Mouse (Mus musculus) limb, embryonic 10.5 days (tissue): ENCODE results near the gene BC024978. TPM values are rescaled to one million over a fixed set of nuclear protein-coding genes. Genes with fewer than 3 reads are reported as not detected.

Experiments used
- DNase-seq: peaks from one replicate; pipeline ENCODE4 v3.0.0-alpha.2; 2017; ENCODE audit warnings: low spot score
- H3K27ac ChIP-seq: fragments of 300-500 bp; sonication (generic); 2 replicates; pipeline ENCODE4 v1.5.1; 2016; ENCODE audit warnings: mild to moderate bottlenecking
- H3K27me3 ChIP-seq: fragments of 300-500 bp; sonication (generic); 2 replicates; pipeline ENCODE4 v1.6.1; 2016; ENCODE audit warnings: low read depth, mild to moderate bottlenecking; ENCODE audit not compliant: poor library complexity, severe bottlenecking
- H3K36me3 ChIP-seq: fragments of 300-500 bp; sonication (generic); 2 replicates; pipeline ENCODE4 v1.6.1; 2016; ENCODE audit warnings: mild to moderate bottlenecking, moderate library complexity
- H3K4me1 ChIP-seq: fragments of 300-500 bp; sonication (generic); 2 replicates; pipeline ENCODE4 v1.6.1; 2016
- H3K4me3 ChIP-seq: fragments of 300-500 bp; sonication (generic); 2 replicates; pipeline ENCODE4 v1.5.1; 2016; ENCODE audit warnings: mild to moderate bottlenecking, moderate library complexity
- H3K9me3 ChIP-seq: fragments of 300-500 bp; sonication (generic); replicated peaks from 2 replicates; pipeline ENCODE4 v1.6.1; 2016; ENCODE audit warnings: mild to moderate bottlenecking
- WGBS: fragments of 180-500 bp; shearing (Covaris S2); methylation state at CpG from one replicate; pipeline ENCODE4 v1.1.7; 2016; 5-methylcytosine and 5-hydroxymethylcytosine counted together
- microRNA counts: library from miRNA; unstranded; fragments of <30 nt; microRNA quantifications from one replicate; lab custom pipeline; 2017
- microRNA-seq: library from miRNA; unstranded; fragments of <30 nt; microRNA quantifications from one replicate; pipeline ENCODE4, GENCODE M21; 2017
- polyA plus RNA-seq: library from polyadenylated mRNA; unstranded; fragments of >200 nt; fragmentation: Nextera tagmentation; extraction: Ambion mirVana; gene quantifications from 2 replicates; pipeline ENCODE4 v1.2.1, GENCODE M21; 2016

BC024978 gene
- polyA plus RNA-seq, 1 experiment from 2014 or later = 4.5 TPM

DNA sequence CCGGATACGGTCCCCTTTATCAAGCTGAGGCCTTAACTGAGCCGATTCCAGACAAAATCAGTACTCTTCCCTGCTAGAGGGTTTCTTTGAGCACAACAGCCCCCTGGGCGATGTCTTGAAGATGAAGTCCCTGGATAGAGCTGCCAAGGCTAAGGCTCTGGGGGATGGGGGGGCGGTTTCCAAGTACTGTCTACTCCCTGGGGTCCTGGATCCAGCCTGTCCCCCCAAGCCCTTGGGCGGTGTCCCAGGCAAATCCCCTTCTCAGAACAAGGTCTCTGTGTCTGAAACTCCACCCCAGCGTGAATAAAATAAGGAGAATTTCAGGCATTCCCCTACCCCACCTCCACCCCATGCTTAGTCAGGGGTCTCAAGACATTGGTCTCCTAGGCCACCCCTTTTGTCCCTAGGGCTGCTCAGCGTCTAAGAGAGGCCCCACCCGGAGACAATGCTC, 63.7 kb downstream of the BC024978 start:
- no peak for DNase-seq
- H3K9me3 ChIP-seq = no peaks in the 10 kb centered on the region
- peaks cover 40% of the 10 kb centered on the region for H3K4me1 ChIP-seq
- H3K36me3 ChIP-seq = peaks cover 27% of the 10 kb centered on the region
- WGBS = 5% methylated on average over 9 of the region's 9 CpGs
- H3K4me3 ChIP-seq = peak overlapping the region; percentile 87
- H3K27me3 ChIP-seq = peaks cover 17% of the 10 kb centered on the region; the same call in 1 of the 2 replicates
- peak overlapping the region; percentile 94 for H3K27ac ChIP-seq

DNA sequence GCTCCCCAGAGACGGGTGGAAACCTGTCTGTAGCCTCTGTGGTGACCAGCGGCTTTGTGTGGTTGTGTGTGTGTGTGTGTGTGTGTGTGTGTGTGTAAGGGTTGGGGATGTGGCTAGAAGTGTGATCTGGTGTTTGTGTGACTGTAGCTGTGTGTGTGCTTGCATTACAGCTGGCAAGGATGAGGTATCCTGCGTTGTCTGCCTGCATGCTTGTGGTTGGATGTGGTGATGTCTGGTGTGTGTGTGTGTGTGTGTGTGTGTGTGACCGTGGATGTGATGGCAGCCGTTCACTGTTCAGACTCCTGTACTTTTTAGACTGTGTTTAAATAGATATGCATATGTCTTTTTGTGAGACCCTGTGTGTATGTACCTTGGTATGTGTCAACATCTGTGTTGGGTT, 64.2 kb downstream of the BC024978 start:
- peaks cover 17% of the 10 kb centered on the region; the same call in 1 of the 2 replicates for H3K27me3 ChIP-seq
- 57% methylated on average over 5 of the region's 5 CpGs for WGBS
- DNase-seq = no peak
- H3K36me3 ChIP-seq = peaks cover 31% of the 10 kb centered on the region
- no peaks in the 10 kb centered on the region for H3K9me3 ChIP-seq
- H3K4me1 ChIP-seq = peaks cover 40% of the 10 kb centered on the region
- peak overlapping the region; percentile 87 for H3K4me3 ChIP-seq
- H3K27ac ChIP-seq = peak overlapping the region; percentile 94

MicroRNAs within 50 kb of the gene (microRNA counts, 519-probe panel; counts per million panel counts)
- 684 counts per million, percentile 72 among the panel's probes with 10 or more counts for microRNA mmu-miR-1191 (lab: Ali Mortazavi, UCI)

Small RNA genes within 50 kb of the gene (microRNA-seq; reads per million reads assigned to microRNA genes)
- 14.9 reads per million, percentile 25 among the genes with 10 or more reads in this experiment for gene Mir1191
- gene Mir3101 = 1.5 reads per million

Other genes with a start within 250 kb of the BC024978 start
- not detected in 2 replicates for gene Cyp2a12, start 166.7 kb upstream of the BC024978 start, polyA plus RNA-seq
- not detected in 2 replicates for gene Cyp2f2, start 75.9 kb upstream of the BC024978 start, polyA plus RNA-seq
- 0.11 and 0.19 TPM in 2 replicates for gene Cyp2t4, start 42.1 kb upstream of the BC024978 start, polyA plus RNA-seq
- gene Egln2, start 29.0 kb upstream of the BC024978 start, polyA plus RNA-seq = 95.2 and 97.8 TPM in 2 replicates
- 59.8 and 67.0 TPM in 2 replicates for gene Rab4b, start 16.9 kb upstream of the BC024978 start, polyA plus RNA-seq
- 0.81 TPM in 1 of 2 replicates, not detected in the other for gene Gm21983, start 14.7 kb upstream of the BC024978 start, polyA plus RNA-seq
- gene Mia, start 14.6 kb upstream of the BC024978 start, polyA plus RNA-seq = 1.1 and 5.0 TPM in 2 replicates
- gene Snrpa, start 490 bp downstream of the BC024978 start, polyA plus RNA-seq = 415 and 452 TPM in 2 replicates
- 7.2 and 7.9 TPM in 2 replicates for gene Itpkc, start 32.9 kb downstream of the BC024978 start, polyA plus RNA-seq
- gene Coq8b, start 37.2 kb downstream of the BC024978 start, polyA plus RNA-seq = 16.3 and 16.4 TPM in 2 replicates
- 7.9 and 10.4 TPM in 2 replicates for gene Numbl, start 62.7 kb downstream of the BC024978 start, polyA plus RNA-seq
- 6.7 and 10.6 TPM in 2 replicates for gene Ltbp4, start 141.9 kb downstream of the BC024978 start, polyA plus RNA-seq
- gene Shkbp1, start 160.2 kb downstream of the BC024978 start, polyA plus RNA-seq = 46.1 and 61.2 TPM in 2 replicates
- not detected in 2 replicates for gene Gm20479, start 161.6 kb downstream of the BC024978 start, polyA plus RNA-seq